Mouse (Mus musculus) thymus, postnatal 36 days (tissue): ENCODE results near the gene Zbed5.
A peak's percentile ranks its signal among the peaks of the same experiment; 100 is the strongest.
"Not testable (repeated sequence)": the region's sequence is repeated elsewhere in the genome, so short reads cannot be mapped to it uniquely, and the experiment has no call there.

Experiments used
- DNase-seq, 2 experiments: peaks; one replicate each; pipeline ENCODE4 v3.0.0; 2022; ENCODE audit warnings: mixed read lengths in 2 of 2

Gene Zbed5

DNA sequence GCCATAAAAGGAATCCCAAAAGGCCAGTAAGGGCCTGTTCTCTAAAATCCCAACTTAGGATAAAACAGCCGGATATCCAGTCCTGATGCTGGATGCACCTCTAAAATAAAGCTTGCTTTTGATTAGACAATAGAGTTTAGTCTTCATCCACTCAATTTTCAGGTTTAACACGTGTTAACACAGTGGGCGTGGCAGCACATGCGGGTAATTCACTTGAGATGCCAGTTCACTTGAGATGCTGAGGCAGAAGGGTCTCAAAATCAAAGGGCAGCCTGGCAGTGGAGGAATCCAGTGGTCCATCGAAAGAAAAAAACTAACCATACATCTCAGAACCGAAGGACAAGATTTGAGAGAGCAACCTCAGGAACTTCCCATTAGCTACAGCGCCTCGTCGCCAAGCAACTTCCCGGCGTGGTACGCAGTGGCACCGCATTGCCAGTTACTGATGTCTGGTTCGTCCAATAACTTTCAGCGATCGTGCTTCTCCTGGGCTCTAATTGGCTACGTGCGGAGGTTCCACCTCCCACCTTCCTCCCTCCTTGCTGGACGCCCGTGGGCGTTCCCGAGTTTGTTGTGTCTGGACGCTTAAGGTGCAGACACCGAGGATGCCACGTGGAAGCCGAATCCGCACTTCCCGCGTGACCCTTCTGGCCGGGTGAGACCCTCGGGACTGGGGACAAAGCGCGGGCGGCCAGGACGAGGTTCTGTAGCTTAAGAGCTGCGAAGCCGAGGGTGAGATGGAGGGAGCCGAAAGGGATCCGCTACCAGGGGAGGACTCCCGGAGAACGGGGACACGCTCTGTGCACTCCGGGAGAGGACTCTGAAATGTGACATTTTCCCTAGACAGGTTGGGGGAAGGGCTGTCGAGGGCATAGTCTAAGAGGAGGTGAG is at the start of gene Zbed5:
Gene Zbed5, plus strand, starts transcription at position 526 of the 891 bp plus-strand sequence.
- DNase-seq = peak; percentile 78 to 83

DNA sequence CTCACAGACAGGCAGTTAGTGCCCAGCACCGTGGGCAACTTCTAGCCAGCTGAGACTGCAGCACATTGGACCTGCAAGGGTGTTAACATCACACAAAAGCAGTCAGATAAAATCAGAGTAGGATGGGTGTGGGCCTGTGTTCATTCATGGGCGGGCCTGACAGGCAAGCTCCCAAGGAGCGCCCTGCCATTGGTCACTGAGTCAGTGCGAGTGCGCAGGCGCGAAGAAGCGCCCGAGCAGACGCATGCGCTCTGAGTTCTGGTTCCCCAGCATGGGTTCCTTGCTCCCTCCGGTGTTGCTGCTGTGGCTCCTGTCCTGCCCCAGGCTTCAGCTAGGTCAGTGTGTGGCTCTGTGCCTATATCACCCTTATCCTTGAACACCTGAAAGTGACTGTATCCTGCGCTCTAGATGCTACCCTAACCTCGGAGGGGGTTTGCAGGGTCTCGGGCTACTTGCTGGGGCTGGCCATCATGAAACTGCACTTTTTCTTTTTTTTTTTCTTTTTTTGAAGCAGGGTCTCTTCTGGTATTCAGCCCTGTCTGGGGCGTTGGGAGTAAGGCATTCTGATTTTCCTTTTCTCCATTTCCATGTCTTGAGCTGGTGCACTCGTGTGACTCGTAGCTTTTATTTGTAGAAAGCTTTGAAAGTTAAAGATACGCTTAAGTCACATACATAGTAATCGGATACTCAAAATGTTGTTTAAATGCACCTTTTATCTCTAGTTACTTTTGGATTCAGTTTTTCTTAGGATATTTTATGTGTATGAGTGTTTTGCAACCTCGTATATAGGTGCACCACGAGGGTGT is 48.6 kb upstream of the Zbed5 start, which contains the start of gene Sumf2:
Gene Sumf2, plus strand, starts transcription at position 235 of the 806 bp plus-strand sequence.
- peak; percentile 94 to 96 for DNase-seq

DNA sequence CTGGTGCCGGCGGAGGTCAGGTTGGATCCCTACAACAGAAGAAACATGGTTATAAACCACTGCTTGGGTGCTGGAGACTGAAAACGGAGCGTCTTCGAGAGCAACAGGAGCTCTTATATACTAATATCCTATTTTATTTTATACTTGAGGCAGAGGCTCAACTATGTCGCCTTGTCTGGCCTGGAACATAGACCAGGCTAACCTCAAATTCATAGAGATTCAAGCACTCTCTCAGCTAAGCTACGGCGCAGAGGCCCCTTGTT is 48.0 kb upstream of the Zbed5 start:
- DNase-seq = no peak

DNA sequence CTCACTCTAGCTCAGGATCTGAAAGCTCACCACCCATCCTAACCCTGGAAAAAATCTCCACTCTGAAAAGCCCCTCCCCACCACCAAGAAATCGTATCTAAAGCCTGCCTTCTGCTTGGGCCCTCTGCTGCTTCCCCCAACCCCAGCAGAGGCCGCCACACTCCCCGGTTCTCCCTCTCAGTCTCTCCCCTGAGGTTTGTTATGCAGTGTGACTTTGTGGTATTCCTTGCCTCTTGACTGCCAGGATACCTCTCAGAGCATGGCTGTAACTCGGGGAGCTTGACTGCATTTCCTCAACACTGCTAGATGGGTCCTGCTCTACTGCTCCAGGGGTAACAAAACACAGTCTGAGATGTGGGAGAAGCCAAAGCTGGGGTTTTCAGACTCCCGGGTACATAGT is 40.4 kb upstream of the Zbed5 start:
- DNase-seq = no peak

DNA sequence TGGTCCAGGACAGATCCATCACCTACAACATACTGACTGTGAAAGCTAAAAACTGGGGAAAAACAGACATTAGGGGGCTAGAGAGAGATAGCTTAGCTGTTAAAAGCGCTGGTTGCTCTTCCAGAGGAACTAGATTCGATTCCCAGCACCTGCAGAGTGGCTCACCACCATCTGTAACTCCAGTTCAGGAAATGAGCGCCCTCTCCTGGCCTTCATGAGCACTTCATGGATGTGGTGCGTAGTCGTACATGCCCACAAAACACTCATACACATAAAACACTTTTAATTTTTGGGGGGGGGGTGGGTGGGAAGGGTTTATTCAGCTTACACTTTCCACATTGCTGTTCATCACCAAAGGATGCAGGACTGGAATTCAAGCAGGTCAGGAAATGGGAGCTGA is 39.1 kb upstream of the Zbed5 start:
- no peak for DNase-seq

DNA sequence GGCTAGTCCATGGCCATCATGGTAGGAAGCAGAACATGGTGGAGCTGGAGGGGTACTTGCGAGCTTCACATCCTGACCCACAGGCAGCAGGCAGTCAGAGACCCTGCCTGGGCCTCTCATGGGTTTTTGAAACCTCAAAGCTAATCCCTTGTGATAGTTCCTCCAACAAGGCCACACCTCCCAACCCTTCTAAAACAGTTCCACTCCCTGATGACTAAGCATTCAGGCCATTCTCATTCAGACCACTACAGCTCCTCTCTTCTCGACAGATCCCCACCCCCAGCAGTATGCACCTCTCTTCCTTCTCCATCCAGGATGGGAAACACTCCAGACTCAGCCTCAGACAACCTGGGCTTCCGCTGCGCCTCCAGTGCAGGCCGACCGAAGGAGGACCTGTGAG is 33.2 kb upstream of the Zbed5 start:
- no peak for DNase-seq

DNA sequence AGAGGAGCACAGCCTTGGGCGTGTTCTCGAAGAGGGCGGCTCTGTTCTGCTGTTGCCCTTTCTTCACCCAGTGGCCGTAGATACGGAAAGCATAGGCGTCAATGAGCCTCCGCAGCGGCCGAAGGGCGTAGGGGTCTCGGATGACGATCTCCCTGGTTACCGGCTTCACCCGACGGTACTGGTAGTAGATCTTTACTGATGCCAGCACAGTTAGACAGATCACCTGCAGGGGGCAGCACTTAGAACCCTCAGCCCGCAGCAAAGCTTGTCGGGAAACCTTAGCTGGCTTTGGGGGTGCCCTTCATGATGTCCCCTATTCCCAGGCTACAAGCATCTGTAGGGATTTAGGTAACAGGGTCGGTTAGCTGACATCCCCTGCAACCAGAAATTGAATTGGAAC is 31.1 kb upstream of the Zbed5 start:
- peak; percentile 36 to 44 for DNase-seq

DNA sequence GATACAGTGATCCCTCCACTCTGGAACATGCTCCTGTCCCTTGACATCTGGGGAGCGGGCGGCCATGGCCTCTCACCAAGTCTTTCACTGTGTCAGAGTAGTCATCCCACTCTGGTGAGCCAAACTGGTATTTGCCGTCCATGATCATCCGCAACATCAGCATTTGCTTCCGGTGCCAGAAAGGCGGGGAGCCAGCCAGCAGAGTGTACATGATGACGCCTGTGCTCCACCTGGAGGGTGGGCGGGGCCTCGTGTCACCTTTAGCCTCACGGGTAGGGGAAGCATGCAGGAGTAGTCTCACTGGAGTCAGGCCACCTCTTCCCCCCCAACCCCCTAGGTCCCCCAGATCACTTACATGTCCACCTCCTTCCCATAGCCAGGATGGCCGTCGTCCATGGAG is 29.7 kb upstream of the Zbed5 start:
- no peak for DNase-seq

DNA sequence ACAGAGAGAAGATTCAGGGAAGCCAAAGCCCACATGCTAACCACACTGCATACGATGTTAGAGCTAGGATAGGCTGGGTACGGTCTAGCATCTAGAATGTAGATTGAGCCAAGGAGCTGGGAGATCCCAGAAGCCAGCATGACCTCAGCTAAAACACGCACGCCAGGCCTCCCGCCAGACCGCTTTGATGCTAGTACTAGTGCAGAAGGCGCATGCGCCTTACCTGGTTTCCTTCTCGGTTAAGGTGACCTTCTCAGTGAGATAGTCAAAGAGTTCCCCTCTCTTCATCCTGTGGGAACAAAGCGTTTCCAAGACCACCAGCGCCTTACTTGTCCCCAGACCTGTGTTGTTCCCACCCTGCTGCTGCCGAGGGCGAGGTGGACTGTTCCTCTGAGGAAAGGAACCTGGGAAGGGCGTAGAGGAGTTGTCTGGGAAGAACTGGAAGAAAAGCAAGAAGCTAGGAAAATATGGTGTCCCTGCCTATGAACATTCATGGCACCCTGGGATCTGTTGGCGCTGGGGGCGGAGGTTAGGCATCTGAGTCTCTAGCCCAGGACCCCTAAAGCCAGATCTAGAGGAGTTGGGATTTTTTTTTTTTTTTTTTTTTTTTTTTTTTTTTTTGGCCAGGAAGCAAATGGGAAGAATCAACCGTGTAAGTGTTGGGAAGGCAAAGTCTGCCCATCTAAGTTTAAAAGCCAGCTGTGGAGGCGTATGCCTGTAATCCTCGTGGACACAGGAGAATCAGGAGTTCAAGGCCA is 26.1 kb upstream of the Zbed5 start:
- no peak for DNase-seq

DNA sequence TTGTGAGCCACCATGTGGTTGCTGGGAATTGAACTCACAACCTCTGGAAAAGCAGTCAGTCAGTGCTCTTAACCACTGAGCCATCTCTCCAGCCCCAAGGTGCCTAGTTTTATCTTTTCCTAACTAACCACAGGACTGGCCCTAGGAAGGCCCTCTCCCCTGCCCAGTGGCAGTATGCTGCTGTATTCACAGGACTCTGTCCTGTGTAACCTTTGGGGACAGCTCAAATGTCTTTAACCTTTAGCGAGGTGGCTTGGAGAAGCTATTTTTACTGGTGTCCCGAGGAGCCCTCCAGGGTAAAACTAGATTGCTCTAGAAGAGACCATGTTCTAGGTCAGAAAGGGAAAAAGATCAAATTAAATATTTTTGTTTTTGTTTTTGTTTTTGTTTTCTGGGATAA is 24.3 kb upstream of the Zbed5 start:
- no peak for DNase-seq

DNA sequence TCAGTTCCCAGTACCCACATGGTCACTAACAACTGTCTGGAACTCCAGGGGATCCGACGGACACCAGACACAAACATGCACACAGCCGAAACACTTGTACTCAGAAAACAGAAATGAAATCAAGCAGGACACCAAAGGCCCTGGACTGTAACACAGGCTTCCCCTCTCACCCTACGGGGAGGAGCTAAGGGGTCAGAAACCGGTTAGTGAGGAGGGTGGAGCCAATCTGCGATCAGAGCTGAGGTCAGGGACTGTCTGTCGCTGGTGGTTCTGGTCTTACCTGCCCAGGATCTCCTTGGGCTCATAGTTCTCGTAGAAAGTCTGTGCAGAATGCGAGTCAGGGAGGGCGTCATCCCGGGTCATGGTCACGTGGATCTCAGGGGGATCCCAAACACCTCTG is 21.6 kb upstream of the Zbed5 start:
- DNase-seq = no peak

DNA sequence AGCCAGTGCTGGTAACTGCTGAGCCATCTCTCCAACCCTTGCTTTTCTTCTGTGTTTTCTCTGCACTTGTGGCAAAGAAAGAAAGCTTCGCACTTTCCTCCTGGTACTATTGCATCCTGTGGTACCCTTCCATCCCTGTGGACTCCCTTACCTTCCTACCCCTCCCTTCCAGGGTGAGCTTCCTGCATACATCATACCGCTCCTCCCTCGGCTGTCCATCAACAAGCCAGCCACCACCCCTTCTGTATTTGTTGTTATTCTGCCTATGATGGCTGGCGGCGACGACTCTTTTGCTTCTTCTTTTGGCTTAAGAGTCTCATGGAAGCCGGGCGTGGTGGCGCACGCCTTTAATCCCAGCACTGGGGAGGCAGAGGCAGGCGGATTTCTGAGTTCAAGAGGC is 20.4 kb upstream of the Zbed5 start:
- no peak for DNase-seq

DNA sequence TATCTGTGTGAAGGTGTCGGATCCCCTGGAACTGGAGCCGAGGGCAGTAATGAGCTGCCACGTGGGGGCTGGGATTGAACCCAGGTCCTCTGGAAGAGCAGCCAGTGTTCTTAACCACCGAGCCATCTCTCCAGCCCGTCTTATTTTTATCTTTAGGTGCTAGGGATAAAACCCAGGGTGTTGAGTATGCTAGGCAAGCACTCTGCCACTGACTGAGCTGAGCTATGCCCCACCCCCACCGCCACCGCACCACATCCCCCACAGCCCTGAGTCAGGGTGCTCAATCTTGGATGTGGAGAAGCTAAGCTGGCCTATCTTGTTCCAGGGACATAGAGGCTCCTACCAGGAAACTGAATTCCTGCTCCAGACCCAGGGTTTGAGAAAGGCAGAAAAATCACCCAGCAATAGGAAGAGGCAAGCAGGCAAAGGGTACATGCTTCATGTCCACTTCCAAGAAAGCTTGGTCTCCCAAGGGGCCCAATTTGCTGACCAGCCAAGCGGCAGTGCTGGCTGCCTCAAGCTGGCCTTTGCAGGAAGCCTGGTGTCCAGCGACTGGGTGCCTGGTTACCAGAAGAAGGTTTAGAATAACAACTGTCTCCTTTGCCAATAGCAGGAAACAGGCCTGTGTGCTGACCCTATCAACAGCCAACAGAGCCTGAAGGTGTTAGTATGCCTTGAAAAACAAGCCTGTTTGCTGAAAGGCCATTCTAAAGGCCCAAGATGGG is 17.6 kb upstream of the Zbed5 start:
- no peak for DNase-seq

DNA sequence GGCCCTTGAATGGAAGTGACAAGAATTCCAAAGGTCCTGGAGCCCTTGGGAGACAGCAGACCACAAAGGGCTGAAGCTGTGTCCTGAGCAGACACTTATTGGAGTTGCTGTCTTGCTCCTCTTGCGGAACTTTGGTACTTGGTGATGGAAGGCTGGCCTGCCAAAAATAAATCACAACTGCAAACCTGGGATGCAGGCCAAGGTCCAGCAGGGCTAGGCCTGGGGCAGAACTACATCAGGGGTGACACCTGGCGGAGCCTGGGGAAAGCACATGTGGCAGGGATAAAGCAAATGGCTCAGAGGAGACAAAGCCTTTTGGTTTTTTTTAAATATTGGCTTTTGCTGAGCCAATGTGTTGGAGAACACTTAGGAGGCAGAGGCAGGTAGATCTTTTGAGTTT is 16.6 kb upstream of the Zbed5 start:
- DNase-seq = no peak

DNA sequence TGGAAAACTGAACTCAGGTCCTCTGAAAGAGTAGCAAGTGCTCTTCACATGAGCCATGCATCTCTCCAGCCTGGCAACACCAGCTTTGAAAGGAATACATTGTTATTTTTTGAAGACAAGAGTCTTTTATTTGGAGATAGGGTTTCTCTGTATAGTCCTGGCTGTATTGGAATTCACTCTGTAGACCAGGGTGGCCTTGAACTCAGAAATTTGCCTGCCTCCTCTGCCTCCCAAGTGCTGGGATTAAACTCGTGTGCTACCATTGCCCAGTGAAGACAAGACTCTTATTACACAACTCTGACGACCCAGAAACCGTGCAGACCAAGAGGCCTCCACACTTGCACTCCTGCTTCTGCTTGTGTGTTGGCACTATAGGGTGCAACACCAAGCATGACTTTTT is 15.6 kb upstream of the Zbed5 start:
- DNase-seq = no peak

DNA sequence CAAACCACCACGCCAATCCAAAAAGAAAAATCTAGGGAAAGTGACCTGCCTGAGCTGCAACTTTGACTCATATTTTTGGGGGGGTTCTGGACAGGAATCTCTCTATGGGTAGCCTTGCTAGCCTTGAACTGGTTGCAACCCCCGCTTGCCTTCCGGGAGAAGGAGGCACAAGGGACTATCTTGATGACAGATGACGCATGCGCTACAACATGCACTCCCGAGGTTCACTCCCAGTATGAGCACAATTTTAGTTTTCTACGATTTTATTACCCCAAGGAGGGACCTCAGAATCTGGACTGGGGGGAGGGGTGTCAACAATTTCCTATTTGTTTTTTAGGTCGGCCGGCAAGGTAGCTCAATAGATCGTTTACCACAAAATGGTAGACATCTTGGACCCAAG is 9.3 kb upstream of the Zbed5 start:
- DNase-seq = no peak

DNA sequence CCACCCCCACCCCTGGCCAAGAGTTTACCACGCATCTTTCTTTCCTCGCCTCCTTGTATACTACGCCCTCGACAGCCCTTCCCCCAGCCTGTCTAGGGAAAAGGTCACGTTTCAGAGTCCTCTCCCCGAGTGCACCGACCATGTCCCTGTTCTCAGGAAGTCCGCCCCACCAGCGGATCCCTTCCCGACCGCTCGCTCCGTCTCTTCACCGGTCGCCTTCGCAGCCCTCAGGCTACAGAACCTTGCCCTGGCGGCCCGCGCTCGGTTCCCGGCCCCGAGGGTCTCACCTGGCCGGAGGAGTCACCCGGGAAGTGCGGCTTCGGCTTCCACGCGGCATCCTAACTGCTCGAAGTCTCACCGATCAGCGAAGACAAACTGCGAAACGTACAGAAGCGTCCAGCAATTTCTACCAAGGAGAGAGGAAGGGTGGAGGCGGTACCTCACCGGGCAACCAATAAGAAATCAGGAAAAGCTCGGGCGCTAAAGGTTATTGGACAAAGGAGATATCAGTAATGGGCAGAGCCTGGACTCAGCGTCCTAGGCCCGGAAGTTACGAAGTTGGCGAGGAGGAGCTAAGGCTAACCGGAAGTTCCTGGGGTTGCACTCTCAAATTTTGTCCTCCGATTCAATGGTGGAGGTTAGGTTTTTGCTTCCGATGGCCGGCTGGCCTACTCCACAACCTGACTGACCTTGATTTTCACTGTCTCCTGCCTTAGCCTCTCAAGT is 8.4 kb upstream of the Zbed5 start, which contains the start of gene Chchd2:
Gene Chchd2, minus strand, starts transcription at position 560 of the 726 bp plus-strand sequence.
- peak; percentile 83 to 87 for DNase-seq

DNA sequence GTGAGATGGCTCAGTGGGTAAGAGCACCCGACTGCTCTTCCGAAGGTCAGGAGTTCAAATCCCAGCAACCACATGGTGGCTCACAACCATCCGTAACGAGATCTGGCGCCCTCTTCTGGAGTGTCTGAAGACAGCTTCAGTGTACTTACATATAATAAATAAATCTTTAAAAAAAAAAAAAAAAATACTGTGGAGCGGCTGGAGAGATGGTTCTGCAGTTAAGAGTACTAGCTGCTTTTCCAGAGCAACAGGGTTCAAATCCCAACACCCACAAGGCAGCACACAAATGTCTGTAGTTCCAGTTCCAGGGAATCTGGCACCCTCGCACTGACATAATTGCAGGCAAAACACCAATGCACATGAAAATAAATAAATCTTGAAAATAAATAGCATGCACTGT is 5.1 kb upstream of the Zbed5 start:
- DNase-seq = not testable (repeated sequence)

DNA sequence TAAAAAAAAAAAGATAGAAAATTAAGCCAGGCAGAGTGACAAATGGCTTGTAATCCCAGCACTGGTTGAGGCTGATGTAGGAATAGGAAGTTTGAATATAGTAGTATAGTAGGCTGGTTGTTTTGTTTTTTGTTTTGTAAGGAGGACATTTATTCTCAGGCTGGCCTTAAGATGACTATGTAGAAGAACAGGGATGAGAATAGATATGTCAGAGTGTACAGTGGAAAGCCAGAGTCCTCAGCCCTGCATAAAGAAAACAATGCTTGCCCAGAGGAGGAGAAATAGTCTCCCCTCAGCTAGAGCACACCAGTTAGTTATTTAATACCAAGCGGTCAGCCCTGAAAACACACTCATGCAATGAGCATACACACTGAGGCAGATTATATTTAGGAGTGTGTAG is 2.9 kb downstream of the Zbed5 start, which contains the start of gene Phkg1:
Gene Phkg1, minus strand, starts transcription at position 101 of the 400 bp plus-strand sequence.
- no peak for DNase-seq

DNA sequence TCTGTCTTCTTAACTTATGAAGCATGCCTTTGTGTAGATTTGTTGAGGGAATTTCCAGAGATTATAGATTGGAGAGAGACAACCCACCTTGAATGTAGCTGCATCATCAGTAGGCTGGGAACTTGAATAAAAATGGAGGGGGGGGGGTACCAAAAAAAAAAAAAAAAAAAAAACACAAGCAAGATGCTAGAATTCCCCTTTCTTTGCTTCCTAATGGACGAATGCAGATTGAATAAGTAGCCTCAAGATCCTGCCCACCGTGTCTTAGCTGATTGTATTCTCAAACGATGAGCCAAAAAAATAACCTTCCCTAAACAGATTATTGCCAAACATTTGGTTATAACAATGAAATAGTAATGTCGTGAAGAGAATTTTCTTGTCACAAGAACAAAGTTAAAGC is 12.3 kb downstream of the Zbed5 start:
- DNase-seq = no peak

DNA sequence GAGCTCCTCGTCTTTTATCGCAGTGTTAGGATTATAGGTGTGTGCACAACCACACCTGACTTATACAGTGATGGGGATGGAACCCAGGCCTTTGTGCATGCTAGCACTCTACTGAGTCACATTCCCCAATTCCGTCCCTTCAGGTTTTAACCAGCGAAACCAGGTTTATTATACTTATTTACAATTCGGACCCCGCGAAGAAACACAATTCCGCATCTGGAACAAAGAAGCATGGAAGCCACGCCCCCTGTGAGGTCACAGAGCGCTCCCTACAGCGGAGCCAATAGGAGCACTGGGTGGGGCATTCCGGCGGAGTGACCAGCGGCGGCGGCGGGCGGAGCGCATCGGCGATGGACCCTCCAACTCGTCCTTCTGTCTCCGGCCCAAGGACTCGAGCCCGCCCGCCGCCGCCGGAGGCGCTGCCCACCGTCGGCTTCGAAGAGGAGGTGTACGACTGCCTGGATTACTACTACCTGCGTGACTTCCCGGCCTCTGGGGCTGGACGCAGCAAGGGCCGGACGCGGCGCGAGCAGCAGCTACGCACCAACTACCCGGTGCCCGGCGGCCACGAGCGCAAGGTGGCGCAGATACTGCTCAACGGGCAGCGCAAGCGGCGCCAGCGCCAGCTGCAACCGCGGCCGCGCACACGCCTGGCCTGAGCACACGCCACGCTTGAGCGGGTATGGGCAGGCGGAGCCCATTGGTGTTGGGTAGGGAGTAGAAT is 12.9 kb downstream of the Zbed5 start, which contains the start of gene Nupr1l:
Gene Nupr1l, plus strand, starts transcription at position 299 of the 724 bp plus-strand sequence.
- peak; percentile 80 to 81 for DNase-seq
